18 mouse cellular contexts compared by ENCODE assay signal in genomic region chr11:96011982-96012381, GRCm38 (mm10). TPM values are rescaled to one million over a fixed set of nuclear protein-coding genes. Genes with fewer than 3 reads are reported as not detected.
DNase-seq lines count a peak whose midpoint lies in the region; ATAC-seq and TF ChIP-seq lines count a peak whose summit lies in the region.
"Had no signal": no experiment of that assay in that cellular context is flagged by ENCODE, and none has a peak within 500 bp of the region (broad histone marks: within the 10 kb centered on the region; RNA-seq: fewer than 3 reads in every experiment).

No protein-coding gene starts in this region.

- H3K4me1 ChIP-seq in heart, embryonic 14.5 days (ENCODE audit: control insufficient read depth in 2 of 2, insufficient read depth in 2 of 2, low read length in 2 of 2), result peaks cover 0 to 8% of the 10 kb centered on the region in 2 experiments; a peak in 1 of 4 replicates
- peaks cover 2% of the 10 kb centered on the region for H3K4me1 ChIP-seq in ES-Bruce4 (ENCODE audit: control insufficient read depth, insufficient read depth, low read length)
- H3K4me1 ChIP-seq in embryonic facial prominence, embryonic 12.5 days, result 0 out of 2 replicates have a peak, but pooled peaks cover 3% of the 10 kb centered on the region
- peaks cover 28% of the 10 kb centered on the region for H3K4me1 ChIP-seq in liver, embryonic 13.5 days (replicated peaks)

- no peak overlapping the region for H3K4me3 ChIP-seq in heart, embryonic 14.5 days (ENCODE audit: control insufficient read depth in 1 of 2, insufficient read depth in 1 of 2, low read depth in 1 of 2, low read length in 2 of 2)
- peak overlapping the region; percentile 24; the same call in 1 of the 2 replicates for H3K4me3 ChIP-seq in ES-Bruce4 (ENCODE audit: low read depth, low read length)
- H3K4me3 ChIP-seq in embryonic facial prominence, embryonic 12.5 days, result 0 out of 2 replicates have a peak overlapping the region, but pooled peaks have one; percentile 9
- no peak overlapping the region for H3K4me3 ChIP-seq in liver, embryonic 13.5 days (replicated peaks)
- H3K4me3 ChIP-seq: heart, embryonic 15.5 days; stomach, embryonic 15.5 days had no signal

- no peak for ATAC-seq in heart, embryonic 14.5 days (ENCODE audit: insufficient number of reproducible peaks, insufficient read depth, low FRiP score, low read depth)
- ATAC-seq in embryonic facial prominence, embryonic 12.5 days (ENCODE audit: insufficient number of reproducible peaks, insufficient read depth, low FRiP score, low TSS enrichment), result no peak
- ATAC-seq in liver, embryonic 13.5 days (ENCODE audit: low read depth), result no peak
- ATAC-seq: intestine, embryonic 16.5 days; Patski had no signal

- TF ChIP-seq EP300 in ES-Bruce4 (IDR thresholded peaks at IDR 0.05; ENCODE audit: insufficient read depth, low read depth, low read length), result no peak

- no peak overlapping the region for H3K27ac ChIP-seq in heart, embryonic 14.5 days (replicated peaks in 1 of 2; ENCODE audit: control insufficient read depth in 1 of 2, insufficient read depth in 1 of 2, low read depth in 2 of 2, low read length in 2 of 2)
- H3K27ac ChIP-seq in ES-Bruce4 (ENCODE audit: insufficient read depth, low read length), result no peak overlapping the region
- H3K27ac ChIP-seq in embryonic facial prominence, embryonic 12.5 days, result no peak overlapping the region
- H3K27ac ChIP-seq in liver, embryonic 13.5 days, result no peak overlapping the region
- H3K27ac ChIP-seq: heart, embryonic 15.5 days; stomach, embryonic 15.5 days had no signal

- 11% methylated on average over 5 of the region's 8 CpGs for WGBS in heart, embryonic 14.5 days
- 7% methylated on average over 5 of the region's 8 CpGs for WGBS in embryonic facial prominence, embryonic 12.5 days
- WGBS in liver, embryonic 13.5 days (ENCODE audit: insufficient replicate concordance), result 3% methylated on average over 6 of the region's 8 CpGs

- H3K9me3 ChIP-seq in heart, embryonic 14.5 days (ENCODE audit: control insufficient read depth, low read length), result no peaks in the 10 kb centered on the region
- H3K9me3 ChIP-seq in ES-Bruce4 (replicated peaks; ENCODE audit: control insufficient read depth, insufficient read depth, low read length, poor library complexity, severe bottlenecking), result no peaks in the 10 kb centered on the region
- H3K9me3 ChIP-seq in embryonic facial prominence, embryonic 12.5 days, result no peaks in the 10 kb centered on the region
- no peaks in the 10 kb centered on the region for H3K9me3 ChIP-seq in liver, embryonic 13.5 days (replicated peaks)
- H3K9me3 ChIP-seq: heart, embryonic 15.5 days; stomach, embryonic 15.5 days had no signal

- no peaks in the 10 kb centered on the region for H3K36me3 ChIP-seq in heart, embryonic 14.5 days (ENCODE audit: control insufficient read depth, insufficient read depth, low read length)
- no peaks in the 10 kb centered on the region for H3K36me3 ChIP-seq in ES-Bruce4 (ENCODE audit: control insufficient read depth, insufficient read depth, low read length, poor library complexity, severe bottlenecking)
- no peaks in the 10 kb centered on the region for H3K36me3 ChIP-seq in embryonic facial prominence, embryonic 12.5 days
- no peaks in the 10 kb centered on the region for H3K36me3 ChIP-seq in liver, embryonic 13.5 days
- H3K36me3 ChIP-seq: heart, embryonic 15.5 days; stomach, embryonic 15.5 days had no signal

- H3K4me2 ChIP-seq in heart, embryonic 14.5 days (ENCODE audit: low read length), result peak overlapping the region; percentile 45
- H3K4me2 ChIP-seq in embryonic facial prominence, embryonic 12.5 days (replicated peaks), result peak overlapping the region; percentile 38
- peak overlapping the region; percentile 42 for H3K4me2 ChIP-seq in liver, embryonic 13.5 days
- H3K4me2 ChIP-seq: heart, embryonic 15.5 days; stomach, embryonic 15.5 days had no signal

- no peak for TF ChIP-seq CTCF in ES-Bruce4 (IDR thresholded peaks at IDR 0.05; ENCODE audit: low read depth, low read length)

- H3K27me3 ChIP-seq in heart, embryonic 14.5 days (ENCODE audit: control insufficient read depth, insufficient read depth, low read length), result no peaks in the 10 kb centered on the region
- no peaks in the 10 kb centered on the region for H3K27me3 ChIP-seq in ES-Bruce4 (ENCODE audit: control insufficient read depth, insufficient read depth, low read length, poor library complexity, severe bottlenecking)
- no peaks in the 10 kb centered on the region for H3K27me3 ChIP-seq in embryonic facial prominence, embryonic 12.5 days
- peaks cover 11% of the 10 kb centered on the region for H3K27me3 ChIP-seq in liver, embryonic 13.5 days
- H3K27me3 ChIP-seq: heart, embryonic 15.5 days had no signal

- no peak for TF ChIP-seq POLR2A in ES-Bruce4 (IDR thresholded peaks at IDR 0.05; ENCODE audit: insufficient read depth, low read length)

- H3K9ac ChIP-seq in heart, embryonic 14.5 days (ENCODE audit: low read length), result peak overlapping the region; percentile 50; the same call in 1 of the 2 replicates
- H3K9ac ChIP-seq in ES-Bruce4 (ENCODE audit: low read depth, poor library complexity, severe bottlenecking), result peak overlapping the region; percentile 58; the same call in 1 of the 2 replicates
- no peak overlapping the region for H3K9ac ChIP-seq in embryonic facial prominence, embryonic 12.5 days
- no peak overlapping the region for H3K9ac ChIP-seq in liver, embryonic 13.5 days
- H3K9ac ChIP-seq: heart, embryonic 15.5 days; stomach, embryonic 15.5 days had no signal

- DNase-seq in heart, adult 18-20 months, result no peak
- DNase-seq in liver, embryonic 13.5 days, result no peak
- DNase-seq in left cerebral cortex, adult 9 months (ENCODE audit: low spot score in 2 of 2), result no peak
- no peak for DNase-seq in ovary, postnatal 14 days (ENCODE audit: low spot score)
- DNase-seq: cerebellum, adult 9-11 months; kidney, postnatal 14 days; lung, postnatal 14 days; thymus, postnatal 36 days had no signal

RNA-seq across cellular contexts. Expression of gene Igf2bp1, which starts 6.2 kb away (rescaled TPM):
- polyA plus RNA-seq in heart, embryonic 14.5 days (2014; fragmentation: Nextera tagmentation; extraction: Ambion mirVana), result 14.0 and 17.2 TPM in 2 replicates
- under 1 TPM; 0.05 to 0.35 TPM for total RNA-seq in heart, adult 18-20 months (2021)
- polyA plus RNA-seq in ES-Bruce4 (2011; ENCODE audit: insufficient read depth, insufficient read length, low read depth, missing spikeins), result 379 and 392 TPM in 2 replicates
- 89.6 and 95.3 TPM in 2 replicates for polyA plus RNA-seq in embryonic facial prominence, embryonic 12.5 days (2016; fragmentation: Nextera tagmentation; extraction: Ambion mirVana)
- 20.8 and 23.9 TPM in 2 replicates for polyA plus RNA-seq in liver, embryonic 13.5 days (2015; fragmentation: Nextera tagmentation; extraction: Ambion mirVana)

RNA-seq across cellular contexts. Expression of gene Gip, which starts 12.4 kb away (rescaled TPM):
- polyA plus RNA-seq in heart, embryonic 14.5 days (2014; fragmentation: Nextera tagmentation; extraction: Ambion mirVana), result not detected in 2 replicates
- total RNA-seq in heart, adult 18-20 months (2021), result not detected
- polyA plus RNA-seq in ES-Bruce4 (2011; ENCODE audit: insufficient read depth, insufficient read length, low read depth, missing spikeins), result not detected in 2 replicates
- not detected in 2 replicates for polyA plus RNA-seq in embryonic facial prominence, embryonic 12.5 days (2016; fragmentation: Nextera tagmentation; extraction: Ambion mirVana)
- not detected in 2 replicates for polyA plus RNA-seq in liver, embryonic 13.5 days (2015; fragmentation: Nextera tagmentation; extraction: Ambion mirVana)
- total RNA-seq: adrenal gland, adult 18-20 months; layer of hippocampus, postnatal 25 days had no signal
- polyA plus RNA-seq: heart, embryonic 15.5 days; limb, embryonic 11.5 days; Patski had no signal

RNA-seq across cellular contexts. Expression of gene Snf8, which starts 22.7 kb away (rescaled TPM):
- 23.5 and 30.5 TPM in 2 replicates for polyA plus RNA-seq in heart, embryonic 14.5 days (2014; fragmentation: Nextera tagmentation; extraction: Ambion mirVana)
- total RNA-seq in heart, adult 18-20 months (2021), result 10 to 100 TPM; 43.6 to 44.9 TPM
- 56.1 and 62.1 TPM in 2 replicates for polyA plus RNA-seq in ES-Bruce4 (2011; ENCODE audit: insufficient read depth, insufficient read length, low read depth, missing spikeins)
- 105 and 106 TPM in 2 replicates for polyA plus RNA-seq in embryonic facial prominence, embryonic 12.5 days (2016; fragmentation: Nextera tagmentation; extraction: Ambion mirVana)
- polyA plus RNA-seq in liver, embryonic 13.5 days (2015; fragmentation: Nextera tagmentation; extraction: Ambion mirVana), result 87.0 and 88.9 TPM in 2 replicates

RNA-seq across cellular contexts. Expression of gene Ube2z, which starts 53.2 kb away (rescaled TPM):
- polyA plus RNA-seq in heart, embryonic 14.5 days (2014; fragmentation: Nextera tagmentation; extraction: Ambion mirVana), result 28.7 and 29.7 TPM in 2 replicates
- total RNA-seq in heart, adult 18-20 months (2021), result 10 to 100 TPM; 32.0 to 32.3 TPM
- polyA plus RNA-seq in ES-Bruce4 (2011; ENCODE audit: insufficient read depth, insufficient read length, low read depth, missing spikeins), result 85.7 and 86.6 TPM in 2 replicates
- 49.2 and 53.0 TPM in 2 replicates for polyA plus RNA-seq in embryonic facial prominence, embryonic 12.5 days (2016; fragmentation: Nextera tagmentation; extraction: Ambion mirVana)
- 13.7 and 15.2 TPM in 2 replicates for polyA plus RNA-seq in liver, embryonic 13.5 days (2015; fragmentation: Nextera tagmentation; extraction: Ambion mirVana)

Comparison
In these comparisons a context has a peak if more than half of its experiments do, and no peak if none do; other contexts are left out.
1. H3K4me3 ChIP-seq: peak in ES-Bruce4 (single experiment) and embryonic facial prominence, embryonic 12.5 days (single experiment); none in heart, embryonic 14.5 days (0 of 2) and liver, embryonic 13.5 days (single experiment).
2. H3K9ac ChIP-seq: peak in heart, embryonic 14.5 days (single experiment) and ES-Bruce4 (single experiment); none in embryonic facial prominence, embryonic 12.5 days (single experiment) and liver, embryonic 13.5 days (single experiment).
3. Peak in every context shown above with its lines, with median percentiles within 50 percentile points of each other: H3K4me2 ChIP-seq.